Mouse (Mus musculus) erythroblast, embryonic 14.5 days (primary cell): ENCODE data around the gene Olfr1066. TPM values are rescaled to one million over a fixed set of nuclear protein-coding genes. Genes with fewer than 3 reads are reported as not detected.
"Not testable (repeated sequence)": the region's sequence is repeated elsewhere in the genome, so short reads cannot be mapped to it uniquely, and the experiment has no call there.

Experiments
- H3K27me3 ChIP-seq: 2 replicates; pipeline ENCODE4 v1.6.1; 2012; ENCODE audit warnings: inconsistent platforms; ENCODE audit not compliant: control insufficient read depth
- H3K36me3 ChIP-seq: 2 replicates; pipeline ENCODE4 v1.6.1; 2012; ENCODE audit warnings: mild to moderate bottlenecking, inconsistent platforms; ENCODE audit not compliant: control insufficient read depth
- H3K4me1 ChIP-seq: 2 replicates; pipeline ENCODE4 v1.6.1; 2012; ENCODE audit warnings: inconsistent platforms; ENCODE audit not compliant: control insufficient read depth
- H3K4me3 ChIP-seq: replicated peaks from 2 replicates; pipeline ENCODE3; 2012; ENCODE audit warnings: moderate library complexity, mild to moderate bottlenecking, inconsistent platforms
- H3K9me3 ChIP-seq: 2 replicates; pipeline ENCODE4 v1.6.1; 2012; ENCODE audit warnings: low read length, inconsistent platforms, mixed read lengths; ENCODE audit not compliant: control insufficient read depth
- GATA1 ChIP-seq: IDR thresholded peaks from 2 replicates; pipeline ENCODE4 v1.6.1; 2012; ENCODE audit warnings: low read length, inconsistent platforms, mixed read lengths
- TAL1 ChIP-seq: IDR thresholded peaks from 3 replicates; pipeline ENCODE4 v1.6.1; 2012; ENCODE audit warnings: low read length, inconsistent platforms, mixed read lengths
- polyA plus RNA-seq: library from polyadenylated mRNA; stranded (reverse); fragments of >175 nt; gene quantifications from 2 replicates; pipeline ENCODE4 v1.2.3, GENCODE M21; 2012

Gene Olfr1066
- polyA plus RNA-seq = not detected in 2 replicates

DNA sequence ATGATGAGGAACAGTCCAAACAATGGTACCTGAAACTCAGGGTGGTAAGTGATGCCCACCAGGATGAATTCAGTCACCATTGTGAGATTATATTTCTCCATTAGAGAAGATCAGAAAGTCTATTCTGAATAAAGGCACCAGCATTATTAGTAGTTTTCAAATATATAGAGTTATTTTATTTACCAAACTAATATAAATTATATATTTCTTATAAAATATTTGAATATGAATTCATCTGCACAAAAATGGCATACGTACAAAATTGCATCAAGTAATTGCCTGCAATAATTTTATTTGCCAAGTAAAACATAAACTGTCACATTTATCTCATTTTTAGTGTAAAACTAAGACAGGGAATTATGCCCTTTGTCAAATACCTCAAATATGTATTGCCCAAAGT is at the start of gene Olfr1066:
Gene Olfr1066 (minus strand): TSS at position 101 of the 400 bp plus-strand sequence.
- no peaks in the 10 kb centered on the region for H3K27me3 ChIP-seq
- H3K4me3 ChIP-seq = no peak within 1 kb of the TSS
- H3K36me3 ChIP-seq = no peaks in the 10 kb centered on the region
- no peaks in the 10 kb centered on the region for H3K4me1 ChIP-seq
- no peaks in the 10 kb centered on the region for H3K9me3 ChIP-seq
- TF ChIP-seq GATA1 (no peak), TAL1 (no peak)

DNA sequence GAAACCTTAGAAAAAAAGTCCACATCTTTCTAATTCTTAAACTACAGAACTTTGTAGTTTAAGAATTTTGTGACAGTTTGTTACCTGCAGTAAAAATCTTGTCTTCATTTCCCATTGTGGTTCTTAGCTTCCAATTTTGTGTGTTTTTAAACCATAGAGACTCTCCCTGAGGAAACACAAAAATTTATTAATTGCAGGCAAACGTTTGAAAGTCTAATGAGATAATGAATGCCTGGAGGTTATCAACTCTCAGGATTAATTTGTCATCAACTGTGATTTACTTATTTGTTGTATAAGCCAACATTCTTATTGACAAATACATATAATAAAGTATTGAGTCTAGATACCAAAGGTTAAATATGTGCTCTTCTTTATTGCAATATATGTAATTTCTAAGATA is 31.2 kb upstream of the Olfr1066 start, which contains the start of gene Olfr228:
Gene Olfr228 (minus strand): TSS at position 101 of the 400 bp plus-strand sequence.
- H3K9me3 ChIP-seq = no peaks in the 10 kb centered on the region
- no peaks in the 10 kb centered on the region for H3K36me3 ChIP-seq
- no peaks in the 10 kb centered on the region for H3K27me3 ChIP-seq
- H3K4me1 ChIP-seq = no peaks in the 10 kb centered on the region
- H3K4me3 ChIP-seq = no peak within 1 kb of the TSS
- TF ChIP-seq GATA1 (no peak), TAL1 (no peak)

DNA sequence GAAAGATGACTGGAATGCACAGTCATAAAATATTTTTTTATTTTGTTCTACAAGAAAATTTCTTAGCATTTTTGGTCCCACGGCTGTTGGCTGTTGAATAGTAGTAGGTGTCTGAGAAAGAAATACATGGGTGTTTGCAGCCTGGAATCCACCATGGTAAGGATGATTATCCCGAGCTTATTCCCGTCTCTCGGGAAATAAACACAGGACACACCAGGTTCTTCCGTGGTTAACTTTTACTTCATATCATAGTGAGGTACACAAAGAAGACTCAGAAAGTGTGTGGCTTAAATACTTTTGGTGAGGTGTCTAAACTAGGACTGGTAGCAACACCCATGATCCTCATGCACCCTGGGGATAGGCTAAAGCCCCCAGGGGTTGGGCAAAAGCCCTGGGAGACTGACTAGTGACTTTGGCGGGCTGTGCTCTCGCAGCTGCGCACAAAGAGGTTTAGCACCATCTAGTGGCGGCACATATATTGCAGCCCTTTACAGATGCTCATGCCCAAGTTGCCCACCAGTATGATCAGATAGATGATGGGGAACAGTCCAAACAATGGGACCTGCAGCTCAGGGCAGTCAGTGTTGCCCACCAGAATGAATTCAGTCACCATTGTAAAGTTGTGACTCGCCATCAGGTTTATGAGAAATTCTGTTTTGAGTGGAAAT is 8.5 kb upstream of the Olfr1066 start:
- Histone ChIP-seq H3K4me3 (no peak overlapping the region), H3K27me3 (no peaks in the 10 kb centered on the region), H3K4me1 (no peaks in the 10 kb centered on the region), H3K9me3 (no peaks in the 10 kb centered on the region), H3K36me3 (no peaks in the 10 kb centered on the region)
- TF ChIP-seq GATA1 = no peak
- TF ChIP-seq TAL1 = no peak

DNA sequence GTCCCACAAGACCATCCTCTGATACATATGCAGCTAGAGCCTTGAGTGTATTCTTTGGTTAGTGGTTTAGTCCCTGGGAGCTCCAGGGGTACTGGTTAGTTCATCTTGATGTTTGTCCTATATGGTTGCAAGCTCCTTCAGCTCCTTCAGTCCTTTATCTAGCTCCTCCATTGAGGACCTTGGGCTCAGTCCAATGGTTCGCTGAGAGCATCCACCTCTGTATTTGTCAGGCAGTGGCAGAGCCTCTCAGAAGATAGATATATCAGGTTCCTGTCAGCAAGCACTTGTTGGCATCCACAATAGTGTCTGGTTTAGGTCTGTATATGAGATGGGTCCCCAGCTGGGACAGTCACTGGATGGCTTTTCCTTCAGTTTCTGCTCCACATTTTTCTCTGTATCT is 4.4 kb upstream of the Olfr1066 start:
- Histone ChIP-seq H3K36me3 (no peaks in the 10 kb centered on the region), H3K4me3 (no peak overlapping the region), H3K27me3 (no peaks in the 10 kb centered on the region), H3K9me3 (no peaks in the 10 kb centered on the region), H3K4me1 (no peaks in the 10 kb centered on the region)
- no peak for TF ChIP-seq GATA1
- TF ChIP-seq TAL1 = no peak

DNA sequence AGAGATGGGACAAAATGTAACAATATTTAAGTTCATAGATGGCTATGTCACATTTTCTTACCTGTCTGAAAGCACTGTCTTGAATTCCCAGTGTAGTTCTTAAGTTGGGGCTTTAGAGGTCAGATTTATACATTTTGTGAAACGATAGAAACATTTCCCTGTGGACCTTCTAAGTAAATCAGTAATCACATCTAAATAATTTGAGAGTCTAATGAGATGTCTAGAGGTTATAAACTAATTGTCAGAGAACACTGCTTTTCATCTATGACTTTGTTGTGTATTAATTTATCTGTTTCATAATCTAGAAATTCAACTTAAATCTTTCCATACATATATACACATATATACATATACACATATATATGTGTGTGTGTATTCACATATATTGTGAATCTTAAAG is 5.6 kb downstream of the Olfr1066 start, which contains the start of gene Olfr1065:
Gene Olfr1065 (minus strand): TSS at position 101 of the 400 bp plus-strand sequence.
- not testable (repeated sequence) for H3K27me3 ChIP-seq, H3K4me3 ChIP-seq, H3K9me3 ChIP-seq, H3K4me1 ChIP-seq, H3K36me3 ChIP-seq

DNA sequence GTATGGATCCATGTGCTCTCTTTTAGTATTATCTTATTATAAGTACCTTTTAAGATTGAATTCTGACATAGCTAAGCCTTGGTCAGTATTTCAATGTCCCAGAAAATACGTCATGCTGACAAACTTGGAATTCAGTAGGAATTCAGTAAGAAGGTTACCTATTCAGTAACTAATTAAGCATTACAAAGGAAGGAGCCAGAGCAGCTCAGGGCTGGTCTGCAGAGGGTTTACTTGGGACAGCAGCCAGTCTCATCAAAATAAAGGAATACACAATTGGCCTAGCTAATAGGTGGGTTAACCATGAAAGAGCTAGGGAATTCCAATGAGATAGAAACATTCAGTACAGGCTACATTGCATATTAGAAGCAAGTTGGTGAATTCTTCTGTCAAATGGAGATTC is 14.0 kb downstream of the Olfr1066 start:
- not testable (repeated sequence) for H3K4me1 ChIP-seq, H3K27me3 ChIP-seq, H3K4me3 ChIP-seq, H3K36me3 ChIP-seq, H3K9me3 ChIP-seq

DNA sequence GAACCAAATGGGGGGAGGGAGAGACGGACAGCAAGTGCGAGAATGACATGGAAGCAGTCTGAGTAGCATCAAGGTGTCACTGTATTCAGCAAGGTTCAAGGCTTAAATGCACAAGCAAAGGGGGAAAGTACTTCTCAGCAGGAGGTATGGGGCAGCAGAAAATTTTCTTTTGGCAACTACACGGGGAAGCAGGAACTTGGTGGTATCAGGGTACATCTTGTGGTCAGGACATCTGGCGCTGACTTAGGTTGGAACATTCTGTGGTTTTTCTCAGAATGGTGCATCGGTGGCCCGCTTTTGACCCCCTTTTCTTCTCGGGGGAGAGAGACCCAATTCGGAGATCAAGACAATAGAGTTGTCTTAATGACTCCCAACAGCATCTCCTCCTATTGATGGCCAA is 27.6 kb downstream of the Olfr1066 start:
- H3K4me1 ChIP-seq, H3K36me3 ChIP-seq, H3K9me3 ChIP-seq, H3K27me3 ChIP-seq, H3K4me3 ChIP-seq: not testable (repeated sequence)

DNA sequence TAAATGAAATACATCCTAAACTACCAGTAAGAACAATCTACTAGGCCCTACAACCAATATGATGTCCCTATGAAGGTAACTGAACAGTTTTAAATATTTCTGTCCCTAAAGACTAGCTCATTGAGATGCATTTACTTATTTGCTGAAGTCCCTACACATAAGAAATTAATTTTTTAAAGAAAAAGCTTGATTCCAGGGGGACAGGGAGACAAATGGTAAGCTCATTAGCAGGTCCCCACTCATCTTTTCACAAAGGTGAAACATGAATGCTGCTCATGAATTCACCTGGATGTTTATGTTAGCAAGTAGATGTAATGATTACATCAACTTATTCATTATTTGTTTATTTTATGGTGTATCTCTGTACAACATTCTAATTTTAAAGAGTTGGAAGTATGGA is 29.4 kb downstream of the Olfr1066 start, which contains the start of gene Olfr1062:
Gene Olfr1062 (minus strand): TSS at position 101 of the 400 bp plus-strand sequence.
- H3K27me3 ChIP-seq, H3K4me3 ChIP-seq, H3K9me3 ChIP-seq, H3K36me3 ChIP-seq, H3K4me1 ChIP-seq: not testable (repeated sequence)

DNA sequence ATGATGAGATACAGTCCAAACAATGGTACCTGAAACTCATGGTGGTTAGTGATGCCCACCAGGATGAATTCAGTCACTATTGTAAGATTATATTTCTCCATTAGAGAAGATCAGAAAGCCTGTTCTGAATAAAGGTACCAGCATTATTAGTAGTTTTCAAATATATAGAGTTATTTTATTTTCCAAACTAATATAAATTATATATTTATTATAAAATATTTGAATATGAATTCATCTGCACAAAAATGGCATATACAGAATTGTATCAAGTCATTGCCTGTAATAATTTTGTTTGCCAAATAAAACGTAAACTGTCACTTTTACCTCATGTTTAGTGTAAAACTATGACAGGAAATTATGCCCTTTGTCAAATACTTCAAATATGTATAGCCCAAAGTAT is 42.1 kb downstream of the Olfr1066 start, which contains the start of gene Olfr1061:
Gene Olfr1061 (minus strand): TSS at position 101 of the 400 bp plus-strand sequence.
- H3K4me1 ChIP-seq = no peaks in the 10 kb centered on the region
- no peaks in the 10 kb centered on the region for H3K9me3 ChIP-seq
- H3K27me3 ChIP-seq = no peaks in the 10 kb centered on the region
- TF ChIP-seq GATA1 (no peak), TAL1 (no peak)
- no peaks in the 10 kb centered on the region for H3K36me3 ChIP-seq
- no peak within 1 kb of the TSS for H3K4me3 ChIP-seq

Other genes starting within 250 kb of the Olfr1066 start
- not detected in 2 replicates for gene Olfr1046, start 237.0 kb downstream of the Olfr1066 start, polyA plus RNA-seq
- gene Olfr1047, start 224.9 kb downstream of the Olfr1066 start, polyA plus RNA-seq = not detected in 2 replicates
- not detected in 2 replicates for gene Olfr1048, start 216.0 kb downstream of the Olfr1066 start, polyA plus RNA-seq
- not detected in 2 replicates for gene Olfr1049, start 197.9 kb downstream of the Olfr1066 start, polyA plus RNA-seq
- gene Olfr1051, start 177.2 kb downstream of the Olfr1066 start, polyA plus RNA-seq = not detected in 2 replicates
- not detected in 2 replicates for gene Olfr1052, start 163.8 kb downstream of the Olfr1066 start, polyA plus RNA-seq
- not detected in 2 replicates for gene Olfr1053, start 141.0 kb downstream of the Olfr1066 start, polyA plus RNA-seq
- gene Olfr1054, start 120.8 kb downstream of the Olfr1066 start, polyA plus RNA-seq = not detected in 2 replicates
- gene Olfr1055, start 106.0 kb downstream of the Olfr1066 start, polyA plus RNA-seq = not detected in 2 replicates
- not detected in 2 replicates for gene Olfr1056, start 93.8 kb downstream of the Olfr1066 start, polyA plus RNA-seq
- gene Olfr1057, start 77.9 kb downstream of the Olfr1066 start, polyA plus RNA-seq = not detected in 2 replicates
- gene Olfr1058, start 67.7 kb downstream of the Olfr1066 start, polyA plus RNA-seq = not detected in 2 replicates
- 0.04 TPM in 1 of 2 replicates, not detected in the other for gene Olfr1061, start 42.2 kb downstream of the Olfr1066 start, polyA plus RNA-seq
- gene Olfr1062, start 29.5 kb downstream of the Olfr1066 start, polyA plus RNA-seq = not detected in 2 replicates
- gene Olfr1065, start 5.7 kb downstream of the Olfr1066 start, polyA plus RNA-seq = not detected in 2 replicates
- not detected in 2 replicates for gene Olfr228, start 31.1 kb upstream of the Olfr1066 start, polyA plus RNA-seq
- not detected in 2 replicates for gene Olfr1076, start 52.2 kb upstream of the Olfr1066 start, polyA plus RNA-seq
- gene Olfr1079, start 86.2 kb upstream of the Olfr1066 start, polyA plus RNA-seq = not detected in 2 replicates
- not detected in 2 replicates for gene Olfr1080, start 102.0 kb upstream of the Olfr1066 start, polyA plus RNA-seq
- not detected in 2 replicates for gene Olfr1082, start 142.7 kb upstream of the Olfr1066 start, polyA plus RNA-seq
- gene Olfr1084, start 183.5 kb upstream of the Olfr1066 start, polyA plus RNA-seq = not detected in 2 replicates
- not detected in 2 replicates for gene Olfr1085, start 205.8 kb upstream of the Olfr1066 start, polyA plus RNA-seq
- gene Olfr1086, start 223.8 kb upstream of the Olfr1066 start, polyA plus RNA-seq = not detected in 2 replicates
- gene Olfr1087, start 242.1 kb upstream of the Olfr1066 start, polyA plus RNA-seq = not detected in 2 replicates